Mouse (Mus musculus): ENCODE measurements around the gene Cnot6.

Gene Cnot6

DNA sequence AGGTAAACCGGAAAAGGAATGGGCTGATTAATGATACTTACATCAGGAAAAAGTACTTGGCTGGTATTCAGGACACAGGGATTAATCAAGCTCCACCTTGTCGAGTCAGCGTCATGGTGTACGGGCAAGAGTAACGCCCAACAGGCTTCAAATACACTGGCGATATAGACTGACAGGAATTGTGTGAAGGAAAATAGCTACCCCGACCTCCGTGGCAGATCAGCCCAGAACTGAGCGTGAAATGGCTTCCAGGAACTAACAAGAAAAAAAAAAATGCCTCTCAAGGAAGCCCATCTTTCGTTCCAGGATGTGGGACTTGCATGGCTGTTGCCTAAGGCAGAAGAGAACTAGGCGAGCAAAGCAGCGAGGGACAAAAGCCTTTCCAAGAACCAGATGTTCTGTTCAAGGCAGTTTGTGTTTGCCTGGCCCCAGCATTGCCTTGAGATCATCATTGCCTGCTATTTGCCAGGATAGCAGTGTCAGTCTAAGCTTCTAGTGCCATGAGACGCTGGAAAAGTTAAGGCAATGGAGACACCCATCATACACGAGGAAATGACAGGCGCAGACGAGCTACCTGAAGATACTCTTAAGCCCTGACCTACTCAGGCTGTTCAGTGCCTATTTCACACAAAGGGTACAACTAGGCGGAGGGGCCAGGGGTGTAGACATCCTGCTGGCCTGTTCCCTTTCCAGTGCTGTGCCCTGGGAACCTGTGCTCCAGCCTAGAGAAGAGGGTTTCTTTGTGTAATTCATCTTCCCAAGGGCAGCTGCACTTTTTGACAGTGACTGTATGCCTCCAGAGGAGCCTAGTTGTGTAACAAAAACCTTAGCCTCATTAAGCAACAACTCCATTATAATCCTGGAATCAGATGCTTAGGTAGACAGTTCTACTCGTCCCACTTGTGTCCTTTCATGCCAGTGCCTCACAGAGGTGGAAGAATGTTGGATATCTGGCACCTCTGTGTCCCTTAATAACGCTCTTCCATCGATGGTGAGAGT lies 1.1 kb upstream of the Cnot6 start:
- DNase-seq (ENCODE audit: low read depth): peak; percentile 44

DNA sequence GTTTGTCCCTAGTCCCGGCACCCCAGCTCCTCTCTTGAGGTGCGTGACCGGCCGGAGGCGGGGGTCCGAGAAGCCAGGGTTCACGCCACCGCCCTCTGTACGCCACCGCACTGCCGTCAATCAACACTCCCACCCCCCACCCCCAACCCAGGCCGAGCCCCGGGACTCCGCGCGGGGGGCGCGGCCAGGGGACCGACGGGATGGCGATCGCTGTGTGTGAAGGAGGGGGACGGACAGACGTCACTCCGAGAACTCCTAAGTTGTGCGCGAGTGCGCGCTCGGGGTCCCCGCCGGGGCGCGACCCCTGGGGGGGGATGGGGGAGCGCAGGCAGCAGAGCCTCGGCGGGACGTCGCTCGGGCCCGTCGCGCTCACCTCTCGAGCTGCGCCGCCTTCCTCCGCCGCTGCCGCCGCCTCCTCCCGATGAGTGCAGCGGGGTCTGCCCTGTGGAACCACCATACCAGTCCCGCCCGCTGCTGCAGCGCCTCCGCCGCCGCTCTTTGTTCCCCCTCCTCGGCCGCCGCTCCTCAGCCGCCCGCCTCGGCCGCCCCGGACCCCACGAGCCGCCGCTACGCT lies 455 bp downstream of the Cnot6 start:
- peak; percentile 37 for DNase-seq (ENCODE audit: low read depth)

DNA sequence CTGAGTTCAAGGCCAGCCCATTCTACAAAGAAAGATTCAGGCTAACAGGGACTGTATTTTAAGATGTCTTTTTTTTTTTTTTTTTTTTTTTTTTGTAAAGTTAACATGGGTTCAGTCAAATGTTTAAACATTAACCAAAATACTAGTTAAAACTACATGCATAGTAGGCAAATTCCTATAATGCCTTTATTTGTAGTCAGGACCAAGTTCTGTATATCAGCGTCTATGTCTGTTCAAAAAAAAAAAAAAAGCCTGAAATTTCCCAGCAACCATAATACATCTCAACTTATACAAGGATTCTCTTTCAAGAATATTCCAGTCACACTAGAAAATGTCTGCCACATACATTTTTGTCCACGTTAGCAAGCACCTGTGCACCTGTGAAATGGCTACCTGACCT lies 1.9 kb downstream of the Cnot6 start:
- DNase-seq (ENCODE audit: low read depth): no peak

DNA sequence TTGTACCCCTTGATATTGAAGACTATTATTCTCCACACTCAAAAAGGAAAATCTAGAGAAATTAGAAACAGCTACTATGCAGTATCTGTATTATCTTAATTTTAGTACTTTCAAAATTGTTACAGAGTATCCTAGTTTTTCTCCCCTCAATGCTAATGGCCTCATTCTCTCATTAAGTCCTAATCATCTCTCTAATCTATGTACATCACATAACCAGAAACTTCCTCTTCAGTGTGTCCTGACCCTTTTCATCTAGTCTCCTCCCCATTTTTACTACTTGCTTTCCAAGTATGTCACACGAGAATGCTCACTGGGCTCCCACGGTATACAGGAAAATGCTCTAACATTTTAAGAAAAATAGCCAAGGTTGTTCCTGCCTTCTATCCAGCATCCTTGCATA lies 4.7 kb downstream of the Cnot6 start:
- no peak for DNase-seq (ENCODE audit: low read depth)

DNA sequence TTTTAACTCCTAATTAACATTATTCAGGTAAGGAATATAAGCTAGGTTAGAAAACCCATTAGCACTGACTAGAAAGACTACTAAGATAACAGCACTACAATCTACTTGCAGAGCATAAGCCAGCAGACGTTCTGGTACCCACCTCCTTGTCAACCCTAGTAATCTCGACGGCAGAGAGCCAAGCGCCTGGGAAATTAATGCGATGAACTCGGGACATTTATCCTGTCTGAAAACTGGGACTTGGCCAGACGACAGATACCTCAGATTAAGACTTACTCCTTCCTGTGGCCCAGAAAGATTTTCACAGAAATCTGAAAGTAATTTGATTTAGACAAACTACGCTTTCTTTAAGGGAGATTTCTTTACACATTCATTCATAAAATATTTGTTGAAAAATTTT lies 7.7 kb downstream of the Cnot6 start:
- DNase-seq (ENCODE audit: low read depth): no peak

DNA sequence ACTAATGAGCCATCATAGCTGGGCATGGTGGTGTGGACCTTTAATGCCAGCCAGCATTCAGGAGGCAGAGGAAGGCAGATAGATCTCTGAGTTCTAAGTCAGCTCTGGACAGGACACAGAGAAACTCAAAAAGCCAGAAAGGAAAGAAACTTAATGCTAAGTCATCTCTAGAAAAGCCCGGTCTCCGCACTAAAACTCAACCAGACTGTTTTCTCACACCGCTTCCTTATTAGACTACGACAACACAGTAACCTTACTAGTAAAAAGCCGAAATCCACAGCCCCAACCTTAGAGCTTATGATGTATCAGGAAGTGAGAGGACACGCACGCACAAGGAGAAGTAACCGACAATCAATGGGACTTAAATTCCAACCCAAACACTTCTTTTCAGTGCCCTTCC lies 10.5 kb downstream of the Cnot6 start:
- DNase-seq (ENCODE audit: low read depth): no peak

DNA sequence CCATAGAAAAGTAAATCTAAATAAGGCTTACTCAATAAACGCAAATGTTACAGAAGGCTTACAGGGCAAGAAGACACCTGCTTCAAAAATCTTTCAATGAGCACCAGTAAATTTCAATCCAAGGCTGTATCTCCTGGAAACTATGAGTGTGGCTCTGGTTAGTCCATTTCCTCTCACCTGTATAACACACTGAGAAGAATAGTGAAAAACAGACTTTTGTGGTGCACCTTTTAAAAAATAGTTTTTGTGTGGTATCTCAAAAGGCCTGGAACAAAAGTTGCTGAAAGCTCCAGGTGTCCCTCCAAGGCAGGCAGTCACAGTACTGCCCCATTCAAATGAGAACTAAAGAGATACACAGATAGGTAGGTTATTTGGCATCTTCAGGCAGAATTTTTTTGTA lies 13.4 kb downstream of the Cnot6 start:
- no peak for DNase-seq (ENCODE audit: low read depth)

DNA sequence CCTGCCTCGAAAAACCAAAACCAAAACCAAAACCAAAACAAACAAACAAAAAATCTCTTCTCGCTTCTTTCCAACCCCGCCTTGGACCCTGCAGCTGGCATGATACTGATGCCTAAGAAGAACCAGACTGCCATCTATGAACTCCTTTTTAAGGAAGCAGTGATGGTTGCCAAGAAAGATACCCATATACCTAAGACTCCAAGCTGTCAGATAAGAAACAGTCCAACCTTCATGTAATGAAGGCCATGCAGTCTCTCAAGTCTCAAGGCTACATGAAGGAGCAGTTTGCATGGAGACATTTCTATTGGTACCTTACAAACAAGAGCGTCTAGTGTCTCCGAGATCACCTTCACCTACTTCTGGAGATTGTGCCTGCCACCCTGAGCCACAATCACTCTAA lies 14.7 kb downstream of the Cnot6 start:
- no peak for DNase-seq (ENCODE audit: low read depth)

DNA sequence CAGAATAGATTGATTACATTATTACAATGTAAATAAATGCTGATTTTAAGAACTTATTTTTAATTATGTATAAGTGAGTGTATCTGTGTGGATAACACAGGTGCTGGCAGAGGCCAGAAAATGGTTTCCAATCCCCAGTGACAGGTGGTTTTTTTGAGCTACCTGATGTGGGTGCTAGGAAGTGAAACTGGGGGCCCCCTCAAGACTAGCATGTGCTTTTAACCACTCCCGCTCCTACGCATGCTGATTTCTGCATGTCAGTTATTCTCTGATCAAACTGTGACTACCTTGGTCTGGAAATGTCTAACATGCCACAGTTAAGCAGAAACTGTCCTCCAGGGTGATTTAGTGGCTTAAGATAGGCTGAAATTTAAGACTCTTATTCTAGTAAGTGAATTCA lies 16.1 kb downstream of the Cnot6 start:
- no peak for DNase-seq (ENCODE audit: low read depth)

DNA sequence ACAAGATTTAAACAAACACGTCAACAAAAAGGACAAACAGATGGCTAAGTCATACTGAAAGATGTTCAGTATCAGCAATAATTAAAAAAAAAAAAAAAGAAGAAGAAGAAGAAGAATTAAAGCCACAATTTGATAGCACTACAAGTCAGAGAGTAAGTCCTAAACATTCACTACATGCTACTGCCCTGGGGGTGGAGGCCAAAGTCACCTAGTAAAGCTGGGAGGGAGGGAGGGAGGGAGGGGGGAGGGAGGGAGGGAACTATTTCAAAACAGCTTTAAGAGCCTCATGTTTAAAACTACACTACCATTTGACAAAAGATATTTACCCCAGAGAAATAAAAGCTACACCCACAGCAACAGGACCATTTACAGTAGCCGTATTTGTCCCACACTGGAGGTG lies 16.8 kb downstream of the Cnot6 start:
- DNase-seq (ENCODE audit: low read depth): no peak

DNA sequence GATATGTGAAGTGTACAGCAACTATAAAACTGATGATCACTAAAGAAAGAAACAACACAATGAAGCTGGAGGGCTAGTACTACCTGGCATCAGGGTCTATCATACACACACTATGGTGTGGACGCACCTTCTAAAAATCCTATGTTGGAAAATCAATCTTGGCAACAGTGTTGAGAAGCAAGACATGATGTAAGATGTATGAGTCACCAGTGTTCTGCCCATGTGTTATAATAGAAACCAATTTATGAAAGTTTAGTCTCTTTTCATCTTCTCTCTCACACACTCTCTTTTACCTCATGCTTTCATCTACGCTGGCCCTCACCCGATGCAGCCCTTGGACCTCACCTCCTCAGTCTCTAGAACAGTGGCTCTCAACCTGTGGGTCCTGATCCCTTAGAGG lies 17.5 kb downstream of the Cnot6 start:
- DNase-seq (ENCODE audit: low read depth): peak; percentile 43

DNA sequence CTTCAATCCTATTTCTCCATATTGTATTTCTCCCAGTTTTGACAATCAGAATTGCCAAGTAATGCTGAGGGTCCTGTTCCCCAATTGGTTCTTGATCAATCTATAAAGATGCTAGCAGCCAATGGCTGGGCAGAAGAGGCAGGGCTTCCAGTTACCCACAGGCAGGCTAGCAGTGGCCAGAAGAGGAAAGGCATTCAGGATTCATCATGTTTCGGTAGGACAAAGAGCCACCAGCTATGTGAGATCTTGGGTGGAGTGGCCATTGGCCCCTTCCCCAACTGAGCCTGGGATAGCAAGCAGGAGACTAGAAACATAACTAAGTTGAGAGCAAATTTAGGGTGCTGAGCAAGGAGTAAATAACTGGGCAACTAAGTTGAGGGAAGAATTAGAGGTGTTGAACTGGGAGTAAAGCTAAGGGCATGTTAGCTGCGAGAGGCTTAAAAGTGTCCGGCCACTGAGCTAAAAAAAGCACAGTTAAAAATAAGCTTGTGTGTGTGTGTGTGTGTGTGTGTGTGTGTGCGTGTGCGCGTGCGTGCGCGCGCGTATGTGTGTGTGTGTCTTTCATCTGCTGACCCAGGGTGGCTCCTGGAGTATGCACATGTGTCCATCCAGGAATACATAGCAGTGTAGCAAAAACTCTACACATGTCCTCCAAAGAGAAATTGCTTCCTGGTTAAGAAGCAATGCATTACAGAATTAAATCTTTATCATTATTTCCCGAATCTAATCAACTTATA lies 28.1 kb downstream of the Cnot6 start:
- DNase-seq (ENCODE audit: low read depth): no peak

DNA sequence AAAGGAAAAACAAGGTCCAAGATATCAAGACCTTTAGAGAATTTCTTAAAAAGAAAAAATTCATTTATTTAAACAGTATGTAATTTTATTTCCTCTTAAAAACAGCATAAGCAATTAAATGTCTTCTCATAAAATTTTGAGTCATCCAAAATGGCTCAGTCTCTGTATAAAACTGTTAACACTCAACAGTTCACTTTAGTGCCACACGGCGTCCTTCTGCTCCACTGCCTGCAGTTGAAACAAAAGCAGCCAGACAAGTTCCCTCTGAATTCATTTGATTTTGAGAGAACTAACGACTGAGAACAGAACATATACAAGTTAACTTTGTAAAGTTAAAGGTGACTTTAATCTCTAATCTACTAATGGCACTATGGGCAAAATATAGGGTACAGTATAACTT lies 39.1 kb downstream of the Cnot6 start:
- DNase-seq (ENCODE audit: low read depth): no peak

DNA sequence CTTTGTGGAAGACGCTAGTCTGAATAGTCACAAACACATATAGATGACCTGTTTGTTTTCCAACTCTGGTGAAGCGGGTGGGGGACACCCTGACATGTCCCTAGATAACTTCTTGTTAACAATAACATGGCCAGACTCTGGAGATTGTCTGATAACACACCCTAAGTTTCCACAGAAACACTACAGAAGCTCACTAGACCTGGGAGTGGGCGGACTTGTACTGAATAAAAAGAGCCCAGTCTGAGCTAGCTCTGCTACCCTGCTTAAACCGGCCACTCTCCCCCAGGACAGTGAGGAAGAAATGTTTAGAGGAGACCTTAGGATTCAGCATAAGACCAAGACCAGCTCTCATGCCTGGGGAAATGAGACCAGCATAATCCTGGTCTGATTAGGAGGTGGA lies 47.1 kb downstream of the Cnot6 start:
- no peak for DNase-seq (ENCODE audit: low read depth)

DNA sequence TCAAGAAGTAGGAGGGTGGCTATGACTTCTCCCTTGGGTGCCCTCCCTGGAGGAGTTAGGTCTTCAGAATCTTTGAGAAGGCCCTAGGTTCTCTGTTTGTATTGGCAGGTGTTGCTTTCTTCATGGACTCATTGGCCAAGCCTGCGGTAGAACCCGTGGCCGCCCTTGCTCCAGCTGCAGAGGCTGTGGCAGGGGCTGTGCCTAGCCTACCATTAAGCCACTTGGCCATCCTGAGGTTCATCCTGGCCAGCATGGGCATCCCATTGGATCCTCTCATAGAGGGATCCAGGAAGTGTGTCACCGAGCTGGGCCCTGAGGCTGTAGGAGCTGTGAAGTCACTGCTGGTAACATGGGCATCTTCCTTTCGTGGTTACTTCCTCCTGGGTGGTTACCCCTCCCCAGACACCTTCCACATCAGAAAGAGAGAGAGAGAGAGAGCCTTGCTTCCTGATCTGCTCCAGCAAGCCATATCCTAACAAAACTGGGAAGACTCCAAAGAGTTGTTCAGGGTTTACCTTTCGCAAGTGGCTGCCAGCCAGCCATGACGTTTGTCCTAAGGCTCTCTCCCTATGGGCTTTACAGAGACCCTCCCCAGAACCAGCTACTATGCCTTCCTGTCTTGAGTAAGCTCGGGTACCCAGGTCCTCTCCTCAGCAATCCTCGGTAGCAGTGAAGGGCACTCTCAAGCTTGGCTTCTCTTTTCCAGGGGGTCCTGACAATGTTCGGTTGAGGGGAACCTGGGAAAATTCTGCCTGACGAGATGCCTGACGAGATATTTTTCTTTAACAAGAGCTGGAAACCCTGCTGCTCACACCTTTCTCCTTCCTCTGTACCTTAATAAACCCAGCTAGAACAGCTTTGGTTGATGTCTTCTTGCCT lies 48.0 kb downstream of the Cnot6 start:
- DNase-seq (ENCODE audit: low read depth): no peak

DNA sequence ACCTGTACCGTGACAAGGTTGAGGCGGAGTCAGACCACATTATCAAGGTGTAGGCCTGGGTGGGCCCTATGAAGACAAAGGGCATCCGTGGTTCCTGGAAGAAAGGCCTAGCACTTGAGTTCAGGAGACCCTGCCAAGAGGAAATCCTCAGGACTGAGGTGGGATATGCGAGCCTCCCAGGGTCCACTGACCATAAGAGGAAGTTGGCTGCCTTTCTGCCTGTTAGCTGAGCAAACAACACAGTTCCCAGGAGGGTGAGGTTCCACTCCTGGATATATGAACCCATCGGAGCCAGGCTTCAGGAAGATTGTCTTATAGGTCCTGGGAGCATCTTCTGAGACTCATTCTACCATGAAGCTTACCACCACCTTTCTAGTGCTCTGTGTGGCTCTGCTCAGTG lies 49.2 kb downstream of the Cnot6 start, which contains the start of gene Scgb3a1:
TSS of gene Scgb3a1 (plus strand) at position 301 of the 400 bp plus-strand sequence.
- no peak for DNase-seq (ENCODE audit: low read depth)

DNA sequence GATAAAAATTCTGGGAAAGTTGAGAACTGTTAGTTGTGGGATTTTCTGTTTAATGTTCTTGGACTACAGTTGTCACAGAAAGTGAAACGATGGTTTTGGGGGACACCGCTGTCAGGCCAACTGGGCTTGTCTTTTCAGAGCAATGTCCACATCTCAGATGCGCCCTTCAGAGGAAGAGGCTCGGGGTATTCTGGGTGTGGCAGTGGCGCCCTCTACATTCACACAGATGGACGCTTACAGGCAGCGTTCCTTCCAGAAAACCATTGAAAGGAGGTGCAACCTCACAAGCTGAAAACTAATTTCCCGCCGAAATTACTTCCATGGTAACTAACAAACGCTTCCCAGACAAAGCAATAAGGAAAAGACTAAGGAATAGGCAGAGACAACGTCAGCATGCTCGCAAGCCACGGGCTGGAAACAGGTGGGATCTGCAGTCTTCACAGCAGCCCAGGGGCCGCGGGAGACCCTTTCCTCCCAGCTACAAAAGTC lies 50.2 kb downstream of the Cnot6 start:
- no peak for DNase-seq (ENCODE audit: low read depth)

DNA sequence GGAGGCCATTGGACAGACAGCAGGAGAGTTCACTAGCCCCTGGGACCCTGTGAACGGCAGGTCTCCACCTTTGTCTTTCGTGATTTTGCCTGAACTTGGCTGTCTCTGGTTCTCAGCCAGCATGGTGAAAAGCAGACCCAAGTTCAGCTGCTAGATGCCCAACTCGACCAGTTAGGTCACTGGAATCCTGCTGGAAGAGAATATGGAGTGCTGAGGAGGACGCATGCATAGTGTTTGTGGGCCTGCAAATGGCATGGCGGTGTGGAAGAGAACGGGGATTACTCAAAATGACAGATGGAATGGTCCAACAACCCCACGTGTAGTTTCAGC lies 53.1 kb downstream of the Cnot6 start:
- DNase-seq (ENCODE audit: low read depth): no peak

DNA sequence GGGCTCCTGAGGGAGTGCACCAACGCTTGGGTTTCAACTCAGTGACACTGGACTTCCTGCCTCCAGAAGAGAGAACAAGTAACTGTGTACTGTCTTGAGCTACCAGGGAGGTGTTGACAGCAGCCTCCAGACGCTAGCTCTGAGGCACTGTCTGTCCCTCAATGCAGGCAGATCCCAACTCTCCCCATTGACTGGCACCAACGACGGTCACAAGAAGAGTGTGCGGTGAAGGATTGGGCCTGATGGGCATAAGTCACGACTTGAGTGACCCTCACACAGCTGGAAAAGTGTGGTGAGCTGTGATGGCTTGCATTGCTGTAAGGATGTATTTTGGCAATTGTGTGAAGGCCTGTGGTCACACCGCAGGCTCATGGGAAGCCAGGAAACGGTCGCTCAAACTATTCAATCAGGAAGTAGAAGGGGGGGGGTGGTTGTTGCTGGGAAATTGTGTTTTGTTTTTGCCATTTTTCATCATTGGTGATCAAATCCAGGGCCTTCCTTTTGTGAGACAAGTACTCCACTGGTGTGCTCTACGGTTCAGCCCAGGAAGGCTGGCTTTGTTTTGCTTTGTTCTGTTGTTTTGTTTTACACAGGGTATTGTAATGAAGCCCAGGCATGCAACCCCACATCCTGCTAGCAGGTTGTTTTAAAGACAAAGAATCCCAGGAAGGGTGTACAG lies 53.6 kb downstream of the Cnot6 start:
- no peak for DNase-seq (ENCODE audit: low read depth)

DNA sequence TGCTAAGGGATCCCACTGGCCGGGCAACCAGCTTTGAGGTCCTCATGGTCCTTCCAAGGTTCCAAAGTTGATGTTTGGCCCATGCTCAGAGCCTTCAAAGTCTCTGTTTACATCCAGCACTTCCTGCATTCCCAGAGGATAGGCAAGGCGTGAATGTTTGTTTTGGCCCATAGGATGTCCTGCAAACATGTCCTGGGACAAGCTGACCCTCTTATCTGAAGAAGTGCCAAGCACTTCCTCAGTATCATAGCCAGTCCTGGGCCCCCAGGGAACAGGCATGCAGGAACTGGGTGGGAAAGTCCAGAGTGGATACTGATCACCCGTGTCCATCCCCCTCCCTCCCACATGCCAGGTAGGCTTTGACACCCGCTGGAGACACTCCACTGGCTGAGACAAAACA lies 54.5 kb downstream of the Cnot6 start:
- DNase-seq (ENCODE audit: low read depth): no peak

DNA sequence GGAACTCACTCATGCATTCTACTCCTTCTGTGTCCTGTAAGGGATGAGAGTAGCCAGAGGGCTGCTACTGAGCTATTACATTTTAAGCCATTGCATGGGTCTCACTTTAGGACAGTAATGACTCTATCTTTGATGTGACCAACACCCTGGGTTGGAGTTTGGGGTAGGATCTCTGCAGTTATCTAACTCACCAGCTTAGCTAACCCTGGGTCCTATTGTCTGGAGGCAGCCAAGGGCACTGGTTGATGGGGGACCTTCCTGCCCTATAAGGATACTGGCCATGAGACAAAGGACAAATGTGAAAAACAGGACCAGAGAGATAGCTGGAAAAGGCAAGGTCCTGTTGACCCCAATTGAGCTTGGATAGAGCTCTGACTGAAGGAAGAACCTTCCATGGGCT lies 57.0 kb downstream of the Cnot6 start:
- no peak for DNase-seq (ENCODE audit: low read depth)
